Mouse (Mus musculus) CD4-positive naive resting alpha-beta T cell, adult 76 days (primary cell): Measurements from ENCODE around the gene Olfr514. TPM values are rescaled to one million over a fixed set of nuclear protein-coding genes. Genes with fewer than 3 reads are reported as not detected.

ENCODE experiments used
- total RNA-seq: library from RNA; stranded (reverse); gene quantifications from one replicate; pipeline ENCODE4 v1.2.4, GENCODE M21; 2023

The Olfr514 gene
- not detected for total RNA-seq

DNA sequence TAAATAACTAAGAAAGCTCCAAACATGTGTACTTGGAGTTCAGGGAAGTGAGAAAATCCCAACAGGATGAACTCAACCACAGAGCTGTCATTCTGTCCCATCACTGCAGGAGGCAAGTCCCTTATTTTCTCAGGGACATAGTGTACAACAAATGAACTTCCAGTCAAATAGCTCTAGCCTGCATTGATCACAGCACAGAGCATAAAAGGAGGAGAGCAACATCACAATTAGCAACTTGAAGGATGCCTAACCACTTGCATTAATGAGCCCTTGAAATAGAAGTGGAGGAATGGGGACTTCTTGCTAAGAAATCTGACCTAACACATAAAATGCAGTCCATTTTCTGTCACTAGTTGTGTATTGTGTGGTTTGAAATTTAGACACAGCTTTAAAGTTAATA lies at the start of gene Olfr514:
Olfr514 (minus strand) TSS at position 101 of the 400 bp plus-strand sequence.

GRCm38 (mm10) chr7:108872279-108872678 lies 46.5 kb upstream of the Olfr514 start, which contains the start of gene Olfr517:
Gene Olfr517, minus strand, starts transcription at chr7:108872379.

DNA sequence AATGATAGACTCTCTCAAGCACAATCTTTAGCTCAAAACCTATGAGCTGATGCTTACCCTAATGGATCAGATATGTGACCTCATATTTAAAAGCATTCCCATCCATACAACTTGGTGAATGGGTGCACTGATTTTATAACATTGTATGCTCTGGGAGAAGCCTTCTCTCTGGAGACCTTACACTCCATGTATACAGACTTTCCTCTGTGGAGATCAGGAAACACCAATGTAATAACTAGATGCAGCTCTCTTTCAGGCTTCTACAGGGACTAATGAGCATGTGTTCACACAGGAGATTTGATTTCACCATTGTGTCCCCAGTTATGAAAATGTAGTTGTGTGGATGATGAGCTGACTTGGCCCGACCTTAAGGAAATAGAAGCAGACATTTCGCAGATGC lies 24.6 kb upstream of the Olfr514 start, which contains the start of gene Olfr516:
Olfr516 (minus strand) TSS at position 101 of the 400 bp plus-strand sequence.

Other genes starting within 250 kb of the Olfr514 start
- not detected for gene Olfr506, start 215.2 kb downstream of the Olfr514 start, total RNA-seq
- not detected for gene Olfr507, start 204.2 kb downstream of the Olfr514 start, total RNA-seq
- not detected for gene Olfr508, start 196.0 kb downstream of the Olfr514 start, total RNA-seq
- gene Olfr509, start 174.1 kb downstream of the Olfr514 start, total RNA-seq = not detected
- gene Olfr510, start 159.6 kb downstream of the Olfr514 start, total RNA-seq = not detected
- gene Olfr512, start 112.7 kb downstream of the Olfr514 start, total RNA-seq = not detected
- gene Olfr513, start 75.0 kb downstream of the Olfr514 start, total RNA-seq = not detected
- gene Olfr516, start 24.5 kb upstream of the Olfr514 start, total RNA-seq = not detected
- not detected for gene Olfr517, start 46.4 kb upstream of the Olfr514 start, total RNA-seq
- not detected for gene Olfr518, start 59.0 kb upstream of the Olfr514 start, total RNA-seq
- gene Olfr519, start 68.4 kb upstream of the Olfr514 start, total RNA-seq = not detected
- gene Nlrp10, start 104.2 kb upstream of the Olfr514 start, total RNA-seq = 0.41 TPM
- 255 TPM for gene Eif3f, start 108.4 kb upstream of the Olfr514 start, total RNA-seq
- 0.59 TPM for gene Tub, start 124.3 kb upstream of the Olfr514 start, total RNA-seq